Mouse (Mus musculus): ENCODE results near the gene Ubr2.

GRCm38 (mm10) chr17:46890116-46890815 lies 120.1 kb downstream of the Ubr2 start, which contains the start of gene Tbcc:
- 0 out of 2 replicates have a peak, but pooled peaks have one; percentile 11 for TF ChIP-seq EP300 (IDR thresholded peaks at IDR 0.05; ENCODE audit: insufficient read depth, low read depth, low read length)
- TF ChIP-seq POLR2A (IDR thresholded peaks at IDR 0.05; ENCODE audit: insufficient read depth, low read length): peak; percentile 89
